Mouse (Mus musculus) small intestine, adult 2 months (tissue): Measurements from ENCODE around the gene Nol10.

ENCODE experiments used
- CTCF ChIP-seq: fragments of 200-500 bp; IDR thresholded peaks from 2 replicates; pipeline ENCODE4 v1.5.1; 2012; ENCODE audit warnings: low read depth, mild to moderate bottlenecking, control low read depth, inconsistent platforms, low read length, moderate library complexity, mixed read lengths; ENCODE audit not compliant: insufficient replicate concordance, insufficient read length; ENCODE audit errors: extremely low read depth
- POLR2A ChIP-seq: fragments of 200-500 bp; IDR thresholded peaks from 2 replicates; pipeline ENCODE4 v1.6.1; 2012; ENCODE audit warnings: low read depth, mild to moderate bottlenecking, control low read depth, inconsistent platforms, low read length, moderate library complexity

GRCm38 (mm10) chr12:17339114-17339905 lies 8.9 kb upstream of the Nol10 start:
- TF ChIP-seq POLR2A: no peak
- TF ChIP-seq CTCF: peak; percentile 28; the same call in 1 of the 2 replicates
